Mouse (Mus musculus): Measurements from ENCODE around the gene Bcor. TPM values are rescaled to one million over a fixed set of nuclear protein-coding genes. Genes with fewer than 3 reads are reported as not detected.

The Bcor gene
- polyA plus RNA-seq, 1 experiment, result 12.1 TPM

DNA sequence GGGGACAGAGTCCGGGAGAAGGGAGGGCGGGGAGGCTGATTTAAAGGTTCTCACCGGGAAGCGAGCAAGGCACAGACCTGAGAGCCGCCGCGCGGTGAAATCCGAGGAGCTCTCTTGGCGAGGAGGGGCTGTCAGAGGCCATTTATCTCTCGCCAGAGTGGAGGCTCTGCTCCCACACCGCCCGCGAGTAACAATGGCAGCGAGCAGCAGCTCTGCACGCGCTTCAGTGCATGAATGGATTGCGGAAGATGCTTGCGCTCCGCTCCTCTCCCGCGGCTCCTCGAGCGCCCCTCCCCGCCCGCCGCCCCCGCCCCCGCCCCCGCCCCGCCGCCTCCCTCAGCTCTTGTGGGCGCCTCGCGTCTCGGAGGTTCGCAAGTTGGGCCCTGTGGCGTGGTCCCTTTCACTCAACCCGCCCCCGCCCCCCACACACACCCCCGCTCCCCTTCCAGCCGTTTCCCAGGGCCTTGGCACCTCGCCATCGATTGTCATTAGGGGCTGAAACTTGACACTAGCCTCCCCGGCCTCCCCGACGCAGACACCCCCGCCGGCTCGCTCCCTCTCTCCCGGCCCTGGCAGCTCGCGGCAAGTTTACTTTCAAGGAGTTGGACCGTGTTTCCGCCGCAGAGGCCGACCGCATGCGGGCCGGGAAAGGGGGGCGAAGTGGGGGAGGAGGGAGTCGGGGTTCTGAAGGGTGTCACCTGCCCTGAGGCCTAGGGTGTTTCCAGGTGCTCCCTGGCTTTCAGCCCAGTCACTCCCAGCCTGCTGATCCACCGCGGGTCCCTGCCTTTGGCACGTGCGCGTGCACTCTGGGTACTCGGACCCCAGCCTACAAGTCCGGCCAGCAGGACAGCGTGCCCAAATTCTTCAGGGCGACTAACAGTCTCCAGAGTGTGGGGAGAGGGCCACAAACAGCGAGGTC, 31.7 kb downstream of the Bcor start:
- no peak for TF ChIP-seq REST (IDR thresholded peaks at IDR 0.05; ENCODE audit: insufficient read depth, insufficient read length)
- no peak for TF ChIP-seq CEBPB (IDR thresholded peaks at IDR 0.05; ENCODE audit: insufficient read depth, poor library complexity, severe bottlenecking)
- TF ChIP-seq SRF (IDR thresholded peaks at IDR 0.05; ENCODE audit: control insufficient read depth, insufficient read length, low read depth), result no peak
- no peak for TF ChIP-seq TCF12 (IDR thresholded peaks at IDR 0.05; ENCODE audit: insufficient read depth, poor library complexity, severe bottlenecking)
- TF ChIP-seq POLR2AphosphoS2 (IDR thresholded peaks at IDR 0.05; ENCODE audit: insufficient read length, low read depth), result no peak
- TF ChIP-seq E2F4 (IDR thresholded peaks at IDR 0.05; ENCODE audit: insufficient read depth), result no peak
- no peak for TF ChIP-seq MYOD1 (IDR thresholded peaks at IDR 0.05; ENCODE audit: control insufficient read depth in 1 of 3, insufficient read length in 2 of 3, low read depth in 2 of 3)
- no peak for TF ChIP-seq MYOG (IDR thresholded peaks at IDR 0.05; ENCODE audit: control insufficient read depth in 1 of 3, insufficient read depth in 1 of 3, insufficient read length in 2 of 3, low read depth in 2 of 3)
- no peak for TF ChIP-seq TCF3 (IDR thresholded peaks at IDR 0.05; ENCODE audit: insufficient read length, low read depth)
- no peak for TF ChIP-seq POLR2A (IDR thresholded peaks at IDR 0.05; ENCODE audit: insufficient read length, low read depth)
- no peaks in the 10 kb centered on the region for H3K27me3 ChIP-seq (ENCODE audit: control insufficient read depth, insufficient read depth, insufficient read length)
- H3K36me3 ChIP-seq (ENCODE audit: control insufficient read depth, insufficient read depth), result no peaks in the 10 kb centered on the region

DNA sequence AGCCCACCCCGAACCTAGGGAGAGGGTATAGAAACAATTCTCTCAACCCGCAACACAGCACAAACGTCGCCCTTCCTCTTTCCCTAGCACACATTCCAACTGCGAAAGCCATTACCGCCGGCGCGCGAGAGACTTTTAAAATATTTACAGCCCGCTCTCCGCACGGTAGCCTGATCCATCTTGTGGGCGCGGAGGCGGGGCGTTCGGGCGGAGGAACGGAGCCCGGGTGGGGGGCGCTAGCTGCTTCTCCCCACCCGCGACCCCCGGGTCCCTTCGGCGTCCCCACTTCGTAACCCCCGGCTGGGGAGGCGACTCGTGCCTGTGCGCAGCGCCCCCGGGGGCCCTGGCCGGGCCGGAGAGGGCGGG, 32.4 kb downstream of the Bcor start:
- Histone ChIP-seq H3K4me3 (peak overlapping the region; percentile 28), H3K36me3 (ENCODE audit: control insufficient read depth, insufficient read depth) (no peaks in the 10 kb centered on the region), H3K79me2 (ENCODE audit: control insufficient read depth, insufficient read depth) (peaks cover 3% of the 10 kb centered on the region), H3K4me2 (ENCODE audit: low read depth) (peak overlapping the region; percentile 60), H3ac (ENCODE audit: control insufficient read depth, insufficient read length) (no peak overlapping the region), H3K27me3 (ENCODE audit: control insufficient read depth, insufficient read depth, insufficient read length) (no peaks in the 10 kb centered on the region)
- no peak for TF ChIP-seq SRF (IDR thresholded peaks at IDR 0.05; ENCODE audit: control insufficient read depth, insufficient read length, low read depth)

More for the DNA sequence above, 31.7 kb downstream of the Bcor start:
- Histone ChIP-seq H3K79me2 (ENCODE audit: control insufficient read depth, insufficient read depth) (peaks cover 3% of the 10 kb centered on the region), H3K4me2 (ENCODE audit: low read depth) (peak overlapping the region; percentile 77), H3ac (ENCODE audit: control insufficient read depth, insufficient read length) (no peak overlapping the region), H3K4me3 (peak overlapping the region; percentile 28)

DNA sequence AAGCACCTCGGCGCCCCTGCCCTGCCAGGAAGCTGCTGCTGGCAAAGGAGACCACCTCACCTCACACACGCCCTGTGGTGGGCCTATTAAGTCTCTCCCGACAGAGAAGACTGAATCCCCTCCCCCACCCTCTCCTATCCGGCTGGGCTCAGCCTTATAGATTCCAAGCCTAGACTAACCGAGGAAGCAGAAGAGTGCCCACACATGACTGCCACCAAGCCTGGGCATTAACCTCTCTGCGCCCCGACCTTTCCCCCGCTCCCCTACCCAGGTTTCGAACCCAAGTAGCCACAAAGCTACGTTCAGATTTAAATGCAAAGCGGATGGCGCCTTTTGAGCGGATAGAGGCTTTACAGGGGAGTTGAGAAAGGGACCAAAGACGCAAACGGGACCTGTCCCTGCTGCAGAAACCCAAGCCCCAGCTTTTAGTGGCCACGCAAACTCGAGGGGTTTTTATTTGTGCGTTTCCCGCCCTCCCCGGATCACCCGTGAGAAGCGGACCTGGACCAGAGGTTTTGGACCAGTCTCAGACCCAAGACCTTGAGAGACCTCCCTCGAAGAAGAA, 33.0 kb downstream of the Bcor start:
- H3K27me3 ChIP-seq (ENCODE audit: control insufficient read depth, insufficient read depth, insufficient read length), result no peaks in the 10 kb centered on the region
- peak overlapping the region; percentile 28 for H3K4me3 ChIP-seq
- H3K4me2 ChIP-seq (ENCODE audit: low read depth), result peak overlapping the region; percentile 60
- no peaks in the 10 kb centered on the region for H3K36me3 ChIP-seq (ENCODE audit: control insufficient read depth, insufficient read depth)
- peaks cover 3% of the 10 kb centered on the region for H3K79me2 ChIP-seq (ENCODE audit: control insufficient read depth, insufficient read depth)
- H3ac ChIP-seq (ENCODE audit: control insufficient read depth, insufficient read length), result no peak overlapping the region
- no peak for TF ChIP-seq SRF (IDR thresholded peaks at IDR 0.05; ENCODE audit: control insufficient read depth, insufficient read length, low read depth)
- TF ChIP-seq MYOG (IDR thresholded peaks at IDR 0.05; ENCODE audit: control insufficient read depth in 1 of 3, insufficient read depth in 1 of 3, insufficient read length in 2 of 3, low read depth in 2 of 3), result no peak
- TF ChIP-seq REST (IDR thresholded peaks at IDR 0.05; ENCODE audit: insufficient read depth, insufficient read length), result no peak

DNA sequence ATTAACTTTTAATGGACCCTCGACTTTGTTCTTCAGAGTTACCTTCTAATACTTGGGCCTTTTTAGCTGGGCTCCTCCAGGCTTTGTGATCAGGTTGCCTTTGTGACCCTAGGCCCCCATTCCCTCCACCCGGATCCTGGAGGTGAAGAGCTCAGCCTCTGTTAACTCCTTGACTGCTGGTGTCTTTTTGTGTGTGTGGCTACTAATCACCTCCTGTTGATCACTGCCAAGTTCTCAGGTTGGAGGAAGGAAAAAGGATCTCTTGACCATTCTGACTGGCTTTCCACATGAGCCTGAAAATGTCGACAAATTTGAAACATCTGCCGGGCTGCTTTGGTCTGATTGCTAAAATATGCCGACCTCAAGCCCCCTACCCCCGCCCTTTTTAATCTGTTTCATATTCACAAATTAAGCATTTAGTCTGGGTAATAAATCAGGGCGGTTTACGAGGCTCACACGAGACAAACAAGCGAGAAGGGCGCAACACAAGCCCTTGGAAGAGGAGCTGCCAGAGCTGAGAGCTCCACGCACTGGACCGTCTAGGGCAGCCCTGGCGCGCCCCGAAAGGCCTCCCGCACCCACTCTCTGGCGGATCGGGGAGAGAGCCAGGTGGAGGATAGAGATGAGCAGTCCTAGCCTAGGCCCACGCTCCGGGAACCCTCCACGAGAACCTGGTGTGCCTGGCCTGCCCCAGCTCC, 33.6 kb downstream of the Bcor start:
- Histone ChIP-seq H3ac (ENCODE audit: control insufficient read depth, insufficient read length) (no peak overlapping the region), H3K79me2 (ENCODE audit: control insufficient read depth, insufficient read depth) (peaks cover 3% of the 10 kb centered on the region), H3K36me3 (ENCODE audit: control insufficient read depth, insufficient read depth) (no peaks in the 10 kb centered on the region), H3K4me3 (peak overlapping the region; percentile 28), H3K4me2 (ENCODE audit: low read depth) (no peak overlapping the region), H3K27me3 (ENCODE audit: control insufficient read depth, insufficient read depth, insufficient read length) (no peaks in the 10 kb centered on the region)
- TF ChIP-seq TCF12 (IDR thresholded peaks at IDR 0.05; ENCODE audit: insufficient read depth, poor library complexity, severe bottlenecking) (no peak), MAX (IDR thresholded peaks at IDR 0.05; ENCODE audit: low read depth) (no peak), TCF3 (IDR thresholded peaks at IDR 0.05; ENCODE audit: insufficient read length, low read depth) (no peak)

DNA sequence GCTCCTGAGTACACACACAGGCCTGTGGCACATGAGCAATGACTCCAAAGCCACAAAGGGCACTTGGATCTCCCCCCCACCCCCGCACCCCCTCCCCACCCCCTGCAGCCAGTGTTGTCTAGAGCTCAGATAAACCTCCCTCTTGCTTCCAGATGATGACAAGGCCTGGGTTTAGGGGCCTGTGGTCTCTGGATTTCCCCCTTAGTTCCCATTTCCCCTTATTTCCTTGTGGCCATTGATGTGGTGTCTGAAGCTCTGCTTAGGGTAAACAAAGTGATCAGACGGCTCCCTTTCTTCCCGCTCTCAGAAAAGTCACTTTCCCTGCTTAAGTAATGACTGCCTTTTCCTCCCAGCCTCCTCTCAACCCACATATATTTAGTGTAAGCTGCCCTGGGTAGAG, 35.6 kb downstream of the Bcor start:
- H3K4me3 ChIP-seq, result no peak overlapping the region
- H3K4me2 ChIP-seq (ENCODE audit: low read depth), result no peak overlapping the region
- no peaks in the 10 kb centered on the region for H3K27me3 ChIP-seq (ENCODE audit: control insufficient read depth, insufficient read depth, insufficient read length)
- peaks cover 3% of the 10 kb centered on the region for H3K79me2 ChIP-seq (ENCODE audit: control insufficient read depth, insufficient read depth)
- TF ChIP-seq MYOD1 (IDR thresholded peaks at IDR 0.05; ENCODE audit: control insufficient read depth in 1 of 3, insufficient read length in 2 of 3, low read depth in 2 of 3) (no peak), REST (IDR thresholded peaks at IDR 0.05; ENCODE audit: insufficient read depth, insufficient read length) (no peak), SRF (IDR thresholded peaks at IDR 0.05; ENCODE audit: control insufficient read depth, insufficient read length, low read depth) (no peak), MAX (IDR thresholded peaks at IDR 0.05; ENCODE audit: low read depth) (no peak)
- no peak overlapping the region for H3ac ChIP-seq (ENCODE audit: control insufficient read depth, insufficient read length)
- no peaks in the 10 kb centered on the region for H3K36me3 ChIP-seq (ENCODE audit: control insufficient read depth, insufficient read depth)

Data from myocyte (in vitro differentiated cells).